Mouse (Mus musculus): Measurements from ENCODE around the gene Nos1.
"Not testable (repeated sequence)": the region's sequence is repeated elsewhere in the genome, so short reads cannot be mapped to it uniquely, and the experiment has no call there.

DNA sequence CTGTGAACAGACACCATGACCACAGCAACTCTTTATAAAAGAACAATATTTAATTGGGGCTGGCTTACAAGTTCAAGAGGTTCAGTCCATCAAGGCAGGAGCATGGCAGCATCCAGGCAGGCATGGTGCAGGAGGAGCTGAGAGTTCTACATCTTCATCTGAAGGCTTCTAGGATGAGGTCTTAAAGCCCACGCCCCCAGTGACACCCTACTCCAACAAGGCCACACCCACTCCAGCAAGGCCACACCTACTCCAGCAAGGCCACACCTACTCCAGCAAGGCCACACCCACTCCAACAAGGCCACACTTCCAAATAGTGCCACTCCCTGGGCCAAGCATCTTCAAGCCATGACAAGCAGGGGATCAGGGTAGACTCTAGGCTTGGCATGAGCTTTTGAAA, 101.6 kb downstream of the Nos1 start:
- TF ChIP-seq CTCF (IDR thresholded peaks at IDR 0.05; ENCODE audit: insufficient read depth, low read length); POLR2A (IDR thresholded peaks at IDR 0.05; ENCODE audit: borderline replicate concordance, extremely low read depth, low read depth, low read length): not testable (repeated sequence)

Data from lung, adult 2 months (tissue).